Mouse (Mus musculus) CH12F3 (cell line): ENCODE data around the gene Unc45b.
"Not testable (repeated sequence)": the region's sequence is repeated elsewhere in the genome, so short reads cannot be mapped to it uniquely, and the experiment has no call there.

Experiments
- in situ Hi-C: fragments of 300-500 bp; cut with MboI; formaldehyde crosslinking; loops from 2 replicates; pipeline ENCODE4 v1.14.3; 2020; ENCODE audit warnings: low sequenced_read_pairs

The Unc45b gene

GRCm38 (mm10) chr11:82990612-82991385, 80.4 kb downstream of the Unc45b start:
- in situ Hi-C loops, result not testable (repeated sequence)

- in situ Hi-C loops, result no loop called here
Observed at GRCm38 (mm10) chr11:82991469-82992166, 81.3 kb downstream of the Unc45b start, which contains the start of gene Slfn9. Gene Slfn9, minus strand, starts transcription at chr11:82991830.
